Comparison of ENCODE assay signal across 12 mouse cellular contexts in genomic region chr14:36658678-36659263, GRCm38 (mm10).
"Had no signal": no experiment of that assay in that cellular context is flagged by ENCODE, and none has a peak within 500 bp of the region (broad histone marks: within the 10 kb centered on the region; RNA-seq: fewer than 3 reads in every experiment).

No protein-coding gene starts in this region.

- H3K9ac ChIP-seq: limb, embryonic 13.5 days; midbrain, embryonic 13.5 days; neural tube, embryonic 12.5 days had no signal

- DNase-seq: kidney, adult 11 months; kidney, postnatal 10 days; kidney, postnatal 4 days; left cerebral cortex, postnatal 4 days; lung, adult 18-20 months; lung, postnatal 36 days; thymus, adult 2 months; thymus, postnatal 25 days had no signal

- H3K9me3 ChIP-seq: limb, embryonic 13.5 days; midbrain, embryonic 13.5 days; neural tube, embryonic 12.5 days had no signal

- H3K4me2 ChIP-seq: limb, embryonic 13.5 days; midbrain, embryonic 13.5 days; neural tube, embryonic 12.5 days had no signal

- H3K4me1 ChIP-seq: limb, embryonic 13.5 days; neural tube, embryonic 12.5 days had no signal

- H3K27ac ChIP-seq: layer of hippocampus, adult 2 months; limb, embryonic 13.5 days; midbrain, embryonic 13.5 days; neural tube, embryonic 12.5 days had no signal

- H3K36me3 ChIP-seq: limb, embryonic 13.5 days; midbrain, embryonic 13.5 days; neural tube, embryonic 12.5 days had no signal

- H3K27me3 ChIP-seq: limb, embryonic 13.5 days; midbrain, embryonic 13.5 days; neural tube, embryonic 12.5 days had no signal

- H3K4me3 ChIP-seq: layer of hippocampus, adult 2 months; limb, embryonic 13.5 days; midbrain, embryonic 13.5 days; neural tube, embryonic 12.5 days had no signal

- ATAC-seq: midbrain, embryonic 13.5 days had no signal
